Mouse (Mus musculus): ENCODE data around the gene Galntl6. TPM values are rescaled to one million over a fixed set of nuclear protein-coding genes. Genes with fewer than 3 reads are reported as not detected.

Galntl6 gene
- total and polyA plus RNA-seq, 3 experiments = not detected

DNA sequence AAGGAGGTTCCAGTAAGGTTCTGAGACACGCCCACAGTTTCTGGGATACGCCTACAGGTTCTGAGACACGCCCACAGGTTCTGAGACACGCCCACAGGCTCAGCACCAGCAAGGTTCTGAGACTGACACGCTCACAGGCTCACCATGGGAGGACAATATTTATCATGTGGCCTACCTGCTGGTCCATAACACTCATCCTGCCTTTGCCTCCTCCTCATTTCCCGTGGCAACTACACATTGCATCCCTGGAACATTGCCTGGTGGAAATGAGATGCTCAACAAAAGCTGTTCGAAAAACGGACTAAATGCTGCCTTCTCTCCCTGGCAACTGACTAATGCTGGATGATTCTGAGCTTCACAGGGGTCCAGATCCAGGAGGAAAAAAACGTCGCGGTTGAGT, 1033.0 kb downstream of the Galntl6 start:
- no peaks in the 10 kb centered on the region for H3K9me3 ChIP-seq (replicated peaks; ENCODE audit: low read length)
- dilution Hi-C loops (cut with MboI; ENCODE audit: extremely low pct_ligation_motif_present, extremely low pct_unique_long_range_greater_than_20kb, low sequenced_read_pairs) = no loop called here
- in situ Hi-C loops (cut with MboI; ENCODE audit: low pct_ligation_motif_present, low pct_unique_long_range_greater_than_20kb, low sequenced_read_pairs) = no loop called here

DNA sequence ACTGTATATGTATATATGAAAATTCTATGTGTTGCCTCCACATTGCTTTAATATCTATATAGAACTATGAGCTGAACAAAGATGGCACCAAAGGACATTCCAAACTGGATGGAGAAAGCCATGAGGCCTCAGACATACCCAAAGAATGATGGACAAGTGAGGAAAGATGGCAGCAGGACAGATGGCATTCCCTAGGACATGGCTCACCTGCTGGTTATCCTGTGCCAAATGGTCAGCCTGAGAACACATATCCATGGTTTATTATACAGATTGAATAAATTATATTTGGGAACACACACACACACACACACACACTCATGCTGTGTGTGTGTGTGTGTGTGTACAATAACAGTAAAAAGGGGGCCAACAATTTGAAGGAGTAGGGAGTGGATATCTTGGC, 1063.4 kb downstream of the Galntl6 start:
- no peaks in the 10 kb centered on the region for H3K9me3 ChIP-seq (replicated peaks; ENCODE audit: low read length)
- H3K27ac ChIP-seq (ENCODE audit: insufficient read depth, low read depth) = no peak overlapping the region
- H3K36me3 ChIP-seq (replicated peaks in 1 of 2; ENCODE audit: control insufficient read depth in 1 of 2, insufficient read depth in 1 of 2, low read length in 1 of 2) = no peaks in the 10 kb centered on the region
- no peaks in the 10 kb centered on the region for H3K4me1 ChIP-seq (ENCODE audit: control insufficient read depth in 1 of 2, insufficient read depth in 2 of 2)
- no peak overlapping the region for H3K9ac ChIP-seq (ENCODE audit: insufficient read depth, low read depth)
- DNase-seq (ENCODE audit: extremely low read depth) = no peak
- H3K4me2 ChIP-seq (ENCODE audit: insufficient read depth, low read depth, poor library complexity, severe bottlenecking) = no peak overlapping the region
- dilution Hi-C loops (cut with MboI; ENCODE audit: extremely low pct_ligation_motif_present, extremely low pct_unique_long_range_greater_than_20kb, low sequenced_read_pairs) (no loop called here), in situ Hi-C loops (cut with MboI; ENCODE audit: low pct_ligation_motif_present, low pct_unique_long_range_greater_than_20kb, low sequenced_read_pairs) (no loop called here)
- no peaks in the 10 kb centered on the region for H3K79me2 ChIP-seq (replicated peaks; ENCODE audit: control insufficient read depth, extremely low read depth, insufficient read depth, poor library complexity, severe bottlenecking)
- H3K27me3 ChIP-seq (replicated peaks) = no peaks in the 10 kb centered on the region
- TF ChIP-seq SIN3A (IDR thresholded peaks at IDR 0.05; ENCODE audit: low read length) (no peak), MAX (IDR thresholded peaks at IDR 0.05; ENCODE audit: low read length) (no peak)
- H3K4me3 ChIP-seq (replicated peaks in 1 of 3; ENCODE audit: low read depth in 2 of 3, low read length in 2 of 3, poor library complexity in 1 of 3) = no peak overlapping the region

More for the DNA sequence above, 1033.0 kb downstream of the Galntl6 start:
- Histone ChIP-seq H3K27me3 (replicated peaks) (no peaks in the 10 kb centered on the region), H3K27ac (ENCODE audit: insufficient read depth, low read depth) (no peak overlapping the region), H3K4me3 (replicated peaks in 1 of 3; ENCODE audit: low read depth in 2 of 3, low read length in 2 of 3, poor library complexity in 1 of 3) (no peak overlapping the region), H3K4me1 (ENCODE audit: control insufficient read depth in 1 of 2, insufficient read depth in 2 of 2) (no peaks in the 10 kb centered on the region), H3K36me3 (replicated peaks in 1 of 2; ENCODE audit: control insufficient read depth in 1 of 2, insufficient read depth in 1 of 2, low read length in 1 of 2) (no peaks in the 10 kb centered on the region), H3K4me2 (ENCODE audit: insufficient read depth, low read depth, poor library complexity, severe bottlenecking) (no peak overlapping the region), H3K9ac (ENCODE audit: insufficient read depth, low read depth) (no peak overlapping the region), H3K79me2 (replicated peaks; ENCODE audit: control insufficient read depth, extremely low read depth, insufficient read depth, poor library complexity, severe bottlenecking) (no peaks in the 10 kb centered on the region)
- peak; percentile 29 for DNase-seq (ENCODE audit: extremely low read depth)
- TF ChIP-seq SIN3A (IDR thresholded peaks at IDR 0.05; ENCODE audit: low read length) (no peak), CTCF (conservative IDR thresholded peaks at IDR 0.05 in 1 of 2, IDR thresholded peaks at IDR 0.05 in 1 of 2; ENCODE audit: low read depth in 2 of 2, low read length in 2 of 2) (no peak), RAD21 (IDR thresholded peaks at IDR 0.05; ENCODE audit: low read depth, low read length) (no peak), TBP (conservative IDR thresholded peaks at IDR 0.05; ENCODE audit: low read depth, low read length) (no peak), NRF1 (IDR thresholded peaks at IDR 0.05; ENCODE audit: low read depth, low read length) (no peak), CHD2 (IDR thresholded peaks at IDR 0.05; ENCODE audit: low read length) (no peak), ELF1 (IDR thresholded peaks at IDR 0.05; ENCODE audit: low read depth, low read length) (no peak), TCF12 (IDR thresholded peaks at IDR 0.05; ENCODE audit: low read depth, low read length) (no peak), KAT2A (IDR thresholded peaks at IDR 0.05; ENCODE audit: insufficient replicate concordance, low read length) (no peak), POLR2A (IDR thresholded peaks at IDR 0.05; ENCODE audit: low read depth, low read length) (no peak), GABPA (IDR thresholded peaks at IDR 0.05; ENCODE audit: insufficient replicate concordance, low read depth, low read length) (no peak), PAX5 (IDR thresholded peaks at IDR 0.05; ENCODE audit: low read length) (no peak), MXI1 (IDR thresholded peaks at IDR 0.05; ENCODE audit: low read depth, low read length) (no peak)

DNA sequence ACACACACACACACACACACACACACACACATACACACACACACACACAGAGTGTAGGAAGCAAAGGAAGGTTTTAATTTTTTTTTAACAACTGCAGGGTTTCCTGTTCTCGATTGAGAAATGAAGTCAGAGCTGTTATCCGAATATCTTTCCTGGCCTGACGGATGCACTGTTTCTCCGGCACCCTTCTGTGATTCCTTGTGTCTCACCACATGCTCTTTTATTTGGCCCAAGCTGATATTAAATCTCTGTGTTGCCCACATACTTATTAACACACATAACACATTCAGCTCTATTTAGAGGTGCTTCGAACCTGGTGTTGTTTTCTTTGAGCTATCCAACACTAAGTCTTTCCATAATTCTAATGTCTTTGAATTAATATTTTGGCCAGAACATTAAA, 1069.0 kb downstream of the Galntl6 start:
- Histone ChIP-seq H3K9me3 (replicated peaks; ENCODE audit: low read length) (no peaks in the 10 kb centered on the region), H3K4me3 (replicated peaks in 1 of 3; ENCODE audit: low read depth in 2 of 3, low read length in 2 of 3, poor library complexity in 1 of 3) (no peak overlapping the region), H3K4me1 (ENCODE audit: control insufficient read depth in 1 of 2, insufficient read depth in 2 of 2) (no peaks in the 10 kb centered on the region), H3K27me3 (replicated peaks) (no peaks in the 10 kb centered on the region), H3K36me3 (replicated peaks in 1 of 2; ENCODE audit: control insufficient read depth in 1 of 2, insufficient read depth in 1 of 2, low read length in 1 of 2) (no peaks in the 10 kb centered on the region), H3K27ac (ENCODE audit: insufficient read depth, low read depth) (no peak overlapping the region), H3K4me2 (ENCODE audit: insufficient read depth, low read depth, poor library complexity, severe bottlenecking) (no peak overlapping the region), H3K9ac (ENCODE audit: insufficient read depth, low read depth) (no peak overlapping the region), H3K79me2 (replicated peaks; ENCODE audit: control insufficient read depth, extremely low read depth, insufficient read depth, poor library complexity, severe bottlenecking) (no peaks in the 10 kb centered on the region)
- DNase-seq (ENCODE audit: extremely low read depth) = no peak
- dilution Hi-C loops (cut with MboI; ENCODE audit: extremely low pct_ligation_motif_present, extremely low pct_unique_long_range_greater_than_20kb, low sequenced_read_pairs) (no loop called here), in situ Hi-C loops (cut with MboI; ENCODE audit: low pct_ligation_motif_present, low pct_unique_long_range_greater_than_20kb, low sequenced_read_pairs) (no loop called here)
- TF ChIP-seq POLR2AphosphoS2 (IDR thresholded peaks at IDR 0.05; ENCODE audit: low read depth, low read length) (no peak), MEF2A (IDR thresholded peaks at IDR 0.05; ENCODE audit: borderline replicate concordance, low read depth, low read length) (no peak), MYC (IDR thresholded peaks at IDR 0.05; ENCODE audit: low read depth, low read length) (no peak), ZKSCAN1 (IDR thresholded peaks at IDR 0.05; ENCODE audit: borderline replicate concordance, low read depth, low read length) (no peak)

Data from CH12.LX (cell line).